8 mouse cellular contexts compared by ENCODE assay signal in genomic region chr11:99149898-99150757, GRCm38 (mm10). TPM values are rescaled to one million over a fixed set of nuclear protein-coding genes. Genes with fewer than 3 reads are reported as not detected.
DNase-seq lines count a peak whose midpoint lies in the region; ATAC-seq and TF ChIP-seq lines count a peak whose summit lies in the region.

No protein-coding gene starts in this region.

- H3K27ac ChIP-seq in gastrocnemius, adult 2 months, result no peak overlapping the region
- H3K27ac ChIP-seq in small intestine, adult 2 months (ENCODE audit: insufficient read depth, low read depth, low read length), result no peak overlapping the region

- peaks cover 2% of the 10 kb centered on the region for H3K4me1 ChIP-seq in small intestine, adult 2 months (ENCODE audit: control insufficient read depth, insufficient read depth, insufficient read length, low read length)

- WGBS in small intestine, adult 2 months, result 47% methylated on average over 19 of the region's 19 CpGs

- TF ChIP-seq CTCF in gastrocnemius, adult 2 months (IDR thresholded peaks at IDR 0.05), result peak; percentile 93
- TF ChIP-seq CTCF in small intestine, adult 2 months (IDR thresholded peaks at IDR 0.05; ENCODE audit: extremely low read depth, insufficient read length, insufficient replicate concordance, low read depth, low read length), result peak; percentile 85; the same call in 1 of the 2 replicates

- no peak for TF ChIP-seq POLR2A in small intestine, adult 2 months (IDR thresholded peaks at IDR 0.05; ENCODE audit: low read depth, low read length)

- peak; percentile 54 to 92 for DNase-seq in frontal cortex, adult 2 months (ENCODE audit: extremely low spot score in 1 of 2, low spot score in 1 of 2)
- peak; percentile 67 to 80 for DNase-seq in cerebellum, postnatal 25 days
- peak; percentile 74 for DNase-seq in gastrocnemius, adult 2 months
- DNase-seq in hindlimb bud, embryonic 11.5 days (ENCODE audit: extremely low spot score, low read depth, low spot score), result peak; percentile 93
- peak; percentile 77 to 81 for DNase-seq in left cerebral cortex, postnatal 10 days (ENCODE audit: extremely low spot score in 1 of 2, low spot score in 2 of 2)
- peak; percentile 92 for DNase-seq in mesoderm, embryonic 11.5 days (ENCODE audit: low read depth, low spot score)

- H3K27me3 ChIP-seq in small intestine, adult 2 months (ENCODE audit: control insufficient read depth, insufficient read depth, low read length), result no peaks in the 10 kb centered on the region

- H3K4me3 ChIP-seq in gastrocnemius, adult 2 months, result no peak overlapping the region
- no peak overlapping the region for H3K4me3 ChIP-seq in small intestine, adult 2 months (ENCODE audit: low read depth, low read length)

- intact Hi-C loops in gastrocnemius, adult 2 months (cut with DNase I), result loop anchor here (1.0 to 5.0 kb wide), 2 partner anchors 111 to 168 kb away; partner anchors contain the start of gene Gjd3
- intact Hi-C loops in left cerebral cortex, postnatal 10 days (cut with DNase I), result loop anchor here (2.0 to 10.0 kb wide), 3 partner anchors 109 to 225 kb away; partner anchors contain the start of genes Igfbp4 and Rara

- ATAC-seq in frontal cortex, adult (ENCODE audit: low TSS enrichment), result no peak

- H3K36me3 ChIP-seq in small intestine, adult 2 months (ENCODE audit: control insufficient read depth, insufficient read depth, low read length), result no peaks in the 10 kb centered on the region

RNA-seq across cellular contexts. Expression of gene Ccr7, which starts 4.7 kb away (rescaled TPM):
- 0.14 and 0.19 TPM in 2 replicates for polyA plus RNA-seq in frontal cortex, adult 2 months (2012; rRNA removed)
- total RNA-seq in gastrocnemius, adult 2 months (2021), result not detected
- not detected for total RNA-seq in left cerebral cortex, postnatal 10 days (2021)
- polyA plus RNA-seq in small intestine, adult 2 months (2012; rRNA removed), result 2.5 and 4.1 TPM in 2 replicates
